Mouse (Mus musculus): ENCODE results near the gene Pde4c.

- TF ChIP-seq MYOG (IDR thresholded peaks at IDR 0.05; ENCODE audit: control insufficient read depth in 1 of 3, insufficient read depth in 1 of 3, insufficient read length in 2 of 3, low read depth in 2 of 3) (peak in 1 of 3 experiments; percentile 1), E2F4 (IDR thresholded peaks at IDR 0.05; ENCODE audit: insufficient read depth) (no peak), MAX (IDR thresholded peaks at IDR 0.05; ENCODE audit: low read depth) (no peak), POLR2A (IDR thresholded peaks at IDR 0.05; ENCODE audit: insufficient read length, low read depth) (no peak), USF1 (IDR thresholded peaks at IDR 0.05; ENCODE audit: low read depth) (no peak)
These were observed 23.8 kb downstream of the Pde4c start for GRCm38 (mm10) chr8:70747211-70747890.

All from myocyte (in vitro differentiated cells).